Mouse (Mus musculus) heart, adult 11 months (tissue): ENCODE data around the gene Arhgap15.

ENCODE experiments used
- DNase-seq: peaks from one replicate; pipeline ENCODE4 v3.0.0; 2022

Arhgap15 gene

DNA sequence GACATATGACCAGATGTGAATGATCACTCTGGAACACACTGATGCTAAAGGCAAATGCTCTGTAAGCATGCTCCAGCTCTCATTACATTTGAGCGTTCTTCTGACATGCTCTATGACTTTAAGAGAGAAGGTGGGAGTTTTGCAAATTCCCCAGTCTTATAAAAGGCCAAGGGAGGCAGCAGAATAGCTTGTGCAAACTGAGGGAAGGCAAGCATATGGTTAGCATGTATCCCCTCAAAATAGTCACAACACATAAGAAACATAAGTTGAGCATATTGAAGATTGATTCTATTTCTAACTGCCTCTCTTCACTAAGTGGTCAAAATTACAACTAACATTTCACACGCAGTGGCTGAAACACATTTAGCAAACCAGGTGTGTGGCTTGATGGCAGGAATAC, 631.6 kb downstream of the Arhgap15 start:
- DNase-seq, result no peak

DNA sequence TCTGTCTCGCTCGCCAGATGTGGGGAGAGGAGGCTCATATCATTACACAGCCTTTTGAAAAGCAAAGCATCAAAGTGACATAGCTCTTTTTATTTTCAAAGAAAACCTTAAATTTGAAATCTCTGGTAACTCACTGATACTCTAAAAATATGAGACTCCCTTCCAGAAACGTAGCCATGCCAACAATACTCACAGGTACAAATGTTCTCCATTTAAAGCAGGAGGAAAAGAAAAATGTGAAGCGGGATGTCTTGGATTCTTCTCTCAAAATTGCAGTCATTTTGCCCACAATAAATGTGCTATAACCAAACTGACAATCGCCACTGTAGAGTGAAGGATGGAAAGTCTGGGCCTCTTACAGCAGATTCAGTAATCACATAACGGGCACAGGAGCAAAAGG, 635.9 kb downstream of the Arhgap15 start:
- DNase-seq, result no peak

DNA sequence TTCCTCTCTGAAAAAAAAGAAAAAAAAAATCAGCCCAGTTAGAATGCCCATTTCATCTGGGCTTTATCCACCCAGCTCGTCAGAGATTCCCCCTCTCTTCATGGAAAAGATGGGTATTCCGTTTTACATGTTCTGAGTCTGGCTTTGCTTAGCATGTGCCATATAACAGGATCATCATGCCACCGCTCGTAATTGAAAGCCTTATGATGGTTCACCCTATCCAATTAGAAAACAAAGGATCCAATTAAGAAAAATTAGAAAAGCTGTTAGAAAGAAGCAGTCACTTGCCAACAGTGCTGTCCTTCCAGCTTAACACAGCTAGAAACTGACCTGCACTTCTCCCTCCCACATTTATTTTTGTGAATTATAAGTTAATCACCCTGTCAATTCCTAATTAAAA, 640.9 kb downstream of the Arhgap15 start:
- no peak for DNase-seq

DNA sequence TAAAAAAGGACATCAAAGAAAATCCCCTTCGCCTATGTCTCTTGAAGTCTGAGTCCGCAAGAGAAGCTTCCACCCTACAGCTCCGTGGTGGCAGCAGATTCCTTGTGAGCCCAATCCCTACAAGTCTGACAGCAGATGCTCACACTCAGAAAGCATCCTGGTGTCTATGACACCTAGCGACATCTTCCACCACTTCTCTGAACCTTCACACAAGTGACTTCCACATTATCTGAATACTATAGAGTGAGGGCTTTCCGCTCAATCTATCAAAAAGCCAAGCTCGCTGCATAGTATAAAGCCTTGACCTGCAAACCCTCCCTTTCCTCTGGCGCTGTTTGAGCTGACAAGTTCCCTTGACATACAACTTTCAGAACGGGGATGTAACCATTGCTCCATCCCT, 645.2 kb downstream of the Arhgap15 start:
- DNase-seq, result no peak

DNA sequence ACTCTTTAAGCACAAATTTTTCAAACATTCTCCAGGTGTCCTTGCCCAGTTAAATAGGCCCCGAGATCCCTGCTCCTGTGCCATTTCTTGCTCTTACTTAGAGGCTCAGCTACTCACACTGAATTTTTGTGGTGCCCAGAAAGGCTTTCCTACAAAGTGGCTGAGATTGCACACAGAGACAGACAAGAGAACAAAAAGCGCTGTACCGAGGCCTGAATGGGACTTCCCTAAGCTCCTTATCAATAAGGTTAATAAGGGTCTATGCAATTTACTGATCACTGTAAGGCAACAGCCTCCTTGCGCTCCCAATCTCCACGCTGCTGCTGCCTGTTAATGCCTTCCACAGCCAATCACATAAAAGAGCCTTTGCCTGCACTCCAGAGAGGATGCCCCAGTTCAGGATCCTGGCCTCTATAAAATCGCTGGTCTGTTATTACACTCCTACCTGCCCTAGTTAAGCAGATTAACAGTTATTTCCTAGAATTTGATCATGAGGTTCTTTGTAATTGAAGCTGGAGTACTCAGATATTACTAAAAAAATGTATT, 646.4 kb downstream of the Arhgap15 start:
- DNase-seq, result no peak

DNA sequence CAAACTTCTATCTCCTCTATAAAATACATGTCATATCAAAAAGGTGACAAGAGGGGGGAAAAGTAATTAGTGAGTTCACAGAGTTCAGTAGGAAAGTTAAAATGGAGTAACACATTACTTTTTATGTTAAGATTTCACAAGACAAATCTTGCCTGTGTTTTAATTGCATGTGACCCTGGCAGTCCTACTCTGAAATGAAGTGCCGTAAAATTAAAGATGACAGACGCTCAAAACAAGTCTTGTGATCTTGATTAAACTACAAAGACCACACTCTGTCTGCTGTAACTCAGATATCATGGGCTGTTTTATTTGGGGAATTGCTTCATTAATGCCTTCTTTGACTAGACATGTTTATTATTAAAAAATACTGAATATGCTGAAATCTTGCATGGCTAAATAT, 647.0 kb downstream of the Arhgap15 start:
- no peak for DNase-seq

DNA sequence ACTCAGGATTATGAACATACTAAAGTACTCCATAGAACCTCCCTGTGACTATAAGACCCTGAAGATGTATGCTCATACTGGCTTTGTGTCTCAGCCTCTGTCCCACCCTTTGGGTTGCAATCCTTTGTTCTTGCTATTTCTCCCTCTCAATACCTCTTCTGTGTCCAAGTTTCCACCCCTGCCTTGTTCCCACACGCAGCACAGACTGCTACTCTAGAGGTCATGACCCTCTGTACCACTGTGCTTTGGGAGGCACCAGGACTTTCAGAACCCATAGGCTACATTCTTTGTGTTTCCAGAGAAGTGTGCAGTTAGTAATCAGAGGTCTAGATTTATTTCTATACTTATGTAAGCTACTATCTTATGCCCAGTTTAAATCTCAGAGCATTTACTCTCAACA, 648.6 kb downstream of the Arhgap15 start:
- DNase-seq, result no peak

DNA sequence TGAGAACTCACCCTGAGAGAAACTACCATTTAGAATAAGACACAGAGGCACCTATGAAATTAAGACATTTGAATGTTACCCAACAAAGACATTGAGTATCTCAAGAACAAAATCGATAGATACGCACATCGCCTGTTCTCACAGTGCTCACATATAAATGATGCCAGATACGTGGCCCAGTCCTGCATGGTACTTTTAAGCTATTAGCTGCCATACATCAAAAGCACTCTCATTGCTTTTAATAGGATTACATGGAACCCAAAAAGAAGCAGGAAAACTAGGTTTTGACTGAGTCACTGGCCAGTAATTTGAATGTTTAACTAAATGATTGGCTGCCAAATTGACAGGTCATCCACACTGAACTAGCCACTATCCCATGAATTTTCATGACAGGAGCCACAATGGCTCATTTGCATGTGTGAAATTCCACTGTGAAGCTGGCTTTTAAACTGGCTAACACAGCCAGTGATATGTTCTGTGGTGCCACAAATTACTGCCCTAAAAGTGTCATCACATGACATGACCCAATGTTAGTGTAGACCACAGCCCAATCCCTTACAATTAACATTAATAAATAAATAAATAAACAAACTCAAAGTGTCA, 649.2 kb downstream of the Arhgap15 start:
- no peak for DNase-seq

DNA sequence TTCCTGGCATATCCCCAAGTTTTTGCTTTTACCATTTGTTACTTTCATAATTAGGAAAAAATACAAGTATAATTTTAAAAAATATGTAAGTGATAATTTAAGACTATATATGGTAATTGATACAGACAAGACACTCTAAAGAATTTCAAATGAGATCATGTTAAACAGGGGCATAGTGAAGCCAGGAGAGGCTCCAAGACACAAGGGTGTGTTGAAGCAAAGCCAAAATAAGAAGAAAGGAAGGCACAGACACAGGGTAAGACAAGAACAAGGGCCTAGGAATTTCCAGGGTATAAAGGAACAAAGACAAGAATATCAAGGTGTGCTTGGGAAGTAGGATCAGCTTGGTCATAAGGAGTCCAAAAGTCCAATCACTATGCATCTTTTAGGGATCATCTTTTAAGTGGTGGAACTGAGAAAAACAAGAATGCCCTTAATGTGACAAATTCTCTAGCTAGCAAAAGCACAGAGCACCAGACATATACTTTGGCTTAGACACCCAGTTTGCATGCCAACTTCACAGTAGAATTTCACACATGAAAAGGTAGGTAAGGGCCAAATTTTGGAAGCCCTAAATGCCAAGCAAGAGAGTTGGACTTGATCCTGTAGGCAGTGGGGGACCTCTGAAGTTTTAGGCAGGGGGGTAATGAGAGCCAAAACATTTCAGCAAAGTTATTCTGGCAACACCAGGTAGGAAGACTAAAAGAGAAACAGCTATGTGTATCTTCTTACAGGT, 650.7 kb downstream of the Arhgap15 start:
- DNase-seq, result no peak

DNA sequence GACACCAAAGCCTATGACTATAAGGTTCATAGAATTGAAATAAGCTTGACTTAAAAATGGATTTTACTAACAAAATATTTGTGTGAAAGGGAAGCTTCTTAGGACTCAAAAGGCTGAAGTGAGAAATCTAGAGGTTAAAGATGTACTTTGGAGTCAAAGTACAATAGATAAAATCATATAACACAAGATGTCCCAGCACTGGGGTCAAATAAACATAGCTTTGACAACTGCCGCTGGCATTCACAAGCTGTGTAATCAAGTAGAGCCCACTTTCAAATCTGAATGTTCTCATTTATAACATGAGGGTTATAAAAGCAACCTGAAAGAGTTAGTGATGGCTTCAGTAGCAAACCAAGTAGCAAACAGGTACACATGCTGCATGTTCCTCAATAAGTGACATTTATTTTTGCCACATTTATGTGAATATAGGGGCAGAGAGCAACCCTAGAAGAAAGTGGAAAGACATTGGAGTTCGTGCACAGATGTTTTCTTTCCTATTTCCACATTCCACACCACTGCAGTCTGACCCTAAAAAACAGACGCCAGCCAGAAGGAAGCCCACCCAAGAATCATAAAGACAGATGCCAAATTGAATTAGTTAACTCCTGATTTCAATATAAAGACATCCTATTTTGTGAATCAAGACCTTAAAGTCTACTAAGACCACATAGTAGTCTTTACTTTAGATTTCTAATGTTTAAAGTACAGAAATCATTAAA, 653.2 kb downstream of the Arhgap15 start:
- peak; percentile 24 for DNase-seq

DNA sequence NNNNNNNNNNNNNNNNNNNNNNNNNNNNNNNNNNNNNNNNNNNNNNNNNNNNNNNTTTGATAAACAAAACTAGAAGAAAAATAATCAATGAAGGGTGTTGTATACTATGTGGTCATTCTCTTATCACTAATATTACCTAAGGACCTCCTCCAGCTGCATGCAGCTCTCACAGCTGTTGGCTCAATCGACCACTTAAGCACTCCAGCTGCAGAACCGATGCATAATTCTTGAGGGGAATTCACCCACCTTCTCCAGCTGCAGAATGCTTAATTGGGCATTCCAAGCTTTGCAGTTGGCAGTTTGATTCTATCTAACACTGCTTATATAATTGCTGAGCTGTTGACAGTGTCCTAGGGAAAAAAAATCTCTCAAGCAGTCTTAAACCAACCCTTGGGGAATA, 663.0 kb downstream of the Arhgap15 start:
- DNase-seq, result no peak

DNA sequence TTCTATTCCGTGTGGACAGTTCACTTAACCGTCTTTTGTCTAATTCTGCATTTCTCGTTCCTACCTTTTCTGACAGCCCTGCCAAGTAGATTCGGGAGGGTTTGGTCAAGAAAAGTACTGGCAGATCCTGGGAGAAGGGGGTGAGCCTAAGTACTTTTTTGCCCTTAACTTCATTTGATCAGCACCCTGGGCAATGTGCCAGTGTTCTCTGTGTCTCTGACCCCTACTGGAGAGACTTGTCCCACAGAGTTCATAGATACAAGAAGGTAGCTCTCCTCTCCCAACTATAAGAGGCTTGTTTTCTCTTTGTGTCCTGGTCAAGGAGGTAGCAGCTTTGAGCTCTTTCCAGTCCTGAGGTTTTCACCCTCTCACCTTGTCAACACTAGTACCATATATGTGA, 667.7 kb downstream of the Arhgap15 start:
- DNase-seq, result no peak

DNA sequence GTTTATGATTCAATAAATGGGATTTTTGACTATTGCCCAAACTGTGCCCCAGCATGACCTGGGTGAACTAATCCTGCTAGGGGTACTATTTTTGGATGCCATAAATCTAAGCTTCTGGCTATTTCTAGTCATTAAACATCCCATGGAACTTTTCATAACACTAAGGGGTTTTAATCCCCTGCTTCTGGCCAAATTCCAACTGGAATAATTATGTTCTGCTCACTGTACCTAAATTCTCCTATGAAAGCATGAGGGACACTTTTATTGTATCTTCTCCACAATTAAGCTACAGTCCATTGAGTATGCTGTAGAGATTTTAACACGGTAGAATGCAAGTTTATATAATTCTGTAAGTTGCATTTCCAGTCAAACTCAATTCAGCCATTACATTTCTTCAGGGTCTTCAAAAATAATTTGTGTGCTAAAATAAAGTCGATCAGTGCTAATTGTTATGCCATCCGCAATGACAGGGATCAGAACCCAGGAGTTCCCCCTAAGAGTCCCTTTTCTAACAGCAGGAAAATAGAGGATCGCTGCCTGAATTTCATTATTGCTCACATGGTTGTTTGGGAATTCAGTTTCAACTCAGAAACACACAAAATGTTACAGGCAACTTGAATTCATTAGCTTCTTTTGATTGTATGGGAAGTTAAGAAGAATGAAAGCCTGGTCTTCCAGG, 671.1 kb downstream of the Arhgap15 start:
- no peak for DNase-seq

DNA sequence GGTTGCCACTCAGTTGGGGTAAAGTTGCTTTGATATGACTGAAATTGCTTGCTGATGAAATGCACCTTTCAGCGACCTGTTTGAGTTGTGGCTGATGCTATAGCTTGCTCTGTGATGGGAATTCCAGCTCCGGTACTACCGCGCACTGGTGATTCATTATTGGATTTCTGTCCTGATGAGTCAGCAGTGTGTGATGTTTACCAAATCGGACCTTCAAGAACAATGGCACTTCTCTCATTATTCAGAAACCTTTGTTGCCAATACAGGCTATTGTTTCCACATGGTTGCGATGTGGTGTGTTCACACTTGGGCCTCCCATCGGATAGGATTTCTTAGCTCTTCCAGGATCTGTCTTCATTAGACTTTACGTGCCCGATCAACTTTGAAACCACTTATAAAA, 681.9 kb downstream of the Arhgap15 start:
- no peak for DNase-seq

DNA sequence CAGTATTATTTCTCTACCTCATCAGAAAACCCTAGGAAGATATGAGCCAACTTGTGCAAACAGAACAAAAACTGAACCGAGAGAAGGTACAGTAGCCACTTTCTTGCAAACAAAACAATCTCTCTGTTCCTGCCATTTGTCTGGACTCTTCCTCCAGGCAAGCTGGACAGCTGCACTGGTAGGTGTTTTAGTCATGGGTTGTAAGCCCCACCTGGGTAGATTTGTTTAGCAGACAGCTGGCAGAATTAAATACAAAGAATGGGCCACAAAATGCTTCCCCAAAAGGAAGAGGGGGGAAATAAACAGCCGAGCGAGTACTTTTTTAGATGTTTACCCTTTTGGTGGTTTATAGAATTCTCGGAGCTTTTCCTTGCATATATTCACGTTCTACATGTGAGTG, 688.0 kb downstream of the Arhgap15 start:
- DNase-seq, result peak; percentile 43

DNA sequence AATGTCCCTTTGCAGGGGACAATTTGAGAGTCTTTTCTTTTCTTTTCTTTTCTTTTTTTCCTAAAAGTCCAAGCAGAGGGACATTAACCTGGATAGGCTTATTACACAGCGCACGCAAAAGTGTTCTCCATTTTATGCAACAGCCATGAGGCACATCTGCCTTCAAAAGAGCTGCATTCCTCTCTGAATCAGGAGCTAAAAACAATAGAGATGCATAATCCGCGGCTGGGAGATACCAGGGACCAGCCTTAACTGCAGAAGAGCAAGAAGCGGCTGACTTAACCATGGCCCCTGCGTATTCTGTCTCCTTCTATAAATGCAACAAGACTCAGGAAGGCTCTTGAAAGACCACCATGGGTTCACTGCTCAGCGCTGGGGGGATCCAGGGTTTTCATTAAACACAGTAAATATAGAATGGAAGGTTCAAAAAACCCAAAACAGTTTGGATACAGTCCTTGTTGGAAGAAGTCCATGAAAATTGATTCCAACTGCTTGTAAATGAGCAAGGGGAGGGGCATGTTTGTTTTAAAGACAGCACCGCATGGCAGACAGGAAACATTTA, 689.0 kb downstream of the Arhgap15 start:
- DNase-seq, result peak; percentile 70

DNA sequence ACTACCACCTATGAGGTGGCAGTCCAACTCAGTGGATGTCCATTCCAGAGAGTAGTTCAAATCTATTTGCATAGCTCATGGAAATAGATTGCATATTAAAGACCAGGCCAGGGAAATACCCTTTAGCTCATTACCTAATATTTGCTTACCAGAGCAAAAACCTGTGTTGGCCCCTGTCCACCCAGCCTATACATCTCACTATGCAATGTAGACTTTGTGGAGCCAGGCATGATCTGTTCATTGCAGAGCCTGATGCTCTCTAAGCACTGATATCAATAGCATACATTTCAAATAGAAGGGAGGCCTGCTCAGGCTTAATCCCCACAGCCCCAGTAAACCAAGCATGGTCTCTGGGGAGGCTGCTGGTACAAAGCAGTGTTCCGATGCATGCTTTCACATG, 689.4 kb downstream of the Arhgap15 start:
- DNase-seq, result peak; percentile 55

DNA sequence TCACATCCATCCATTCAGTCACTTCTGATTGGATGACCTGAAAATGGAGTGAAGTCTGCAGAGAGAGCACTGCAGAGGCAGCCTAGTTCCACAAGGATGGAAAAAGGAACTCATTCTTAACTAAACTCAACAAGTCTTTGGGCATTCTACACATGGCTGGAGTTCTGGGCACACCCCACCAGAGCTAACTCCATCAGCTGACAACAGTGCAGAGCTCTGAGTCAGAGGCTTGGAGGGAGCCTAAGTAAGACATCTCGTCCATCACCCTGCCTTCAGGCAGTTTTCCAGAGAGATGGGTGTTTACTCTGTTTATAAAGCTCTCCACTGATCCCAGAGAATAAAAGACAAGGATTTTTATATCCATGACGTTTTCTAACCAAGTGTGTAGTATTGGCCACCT, 696.3 kb downstream of the Arhgap15 start:
- peak; percentile 31 for DNase-seq
